Mouse (Mus musculus): ENCODE data around the gene Prex1. TPM values are rescaled to one million over a fixed set of nuclear protein-coding genes. Genes with fewer than 3 reads are reported as not detected.

Gene Prex1
- total and polyA plus RNA-seq, 3 experiments, result 3.8 to 21.6 (median 5.9) TPM

- ATAC-seq (ENCODE audit: extremely low read depth, insufficient number of reproducible peaks, low FRiP score, poor library complexity, severe bottlenecking) (no peak), DNase-seq (ENCODE audit: low spot score) (no peak)
- Histone ChIP-seq H3K4me1 (ENCODE audit: insufficient read depth, low read depth, low read length) (no peaks in the 10 kb centered on the region), H3K27me3 (ENCODE audit: insufficient read depth, low read length) (no peaks in the 10 kb centered on the region; the same call in 1 of the 2 replicates), H3K36me3 (replicated peaks) (no peaks in the 10 kb centered on the region), H3K9me3 (replicated peaks) (peaks cover 85% of the 10 kb centered on the region), H3K4me3 (ENCODE audit: low read depth, low read length) (no peak overlapping the region)
- no peak for TF ChIP-seq GATA1 (IDR thresholded peaks at IDR 0.05; ENCODE audit: borderline replicate concordance, low read length)
- no peak for TF ChIP-seq TAL1 (conservative IDR thresholded peaks at IDR 0.05; ENCODE audit: low read depth, low read length)
- no peak for TF ChIP-seq GATA2 (IDR thresholded peaks at IDR 0.05; ENCODE audit: borderline replicate concordance, low read depth, low read length)
- TF ChIP-seq CTCF (IDR thresholded peaks at IDR 0.05; ENCODE audit: low read depth, low read length), result no peak
- no peak for TF ChIP-seq POLR2AphosphoS5 (IDR thresholded peaks at IDR 0.05; ENCODE audit: insufficient replicate concordance, low read depth, low read length)
These were observed 164.6 kb downstream of the Prex1 start for GRCm38 (mm10) chr2:166549069-166549468.

- TF ChIP-seq TAL1 (conservative IDR thresholded peaks at IDR 0.05; ENCODE audit: low read depth, low read length) (no peak), GATA2 (IDR thresholded peaks at IDR 0.05; ENCODE audit: borderline replicate concordance, low read depth, low read length) (no peak)
- Histone ChIP-seq H3K36me3 (replicated peaks) (no peaks in the 10 kb centered on the region), H3K9me3 (replicated peaks) (peaks cover 89% of the 10 kb centered on the region), H3K27me3 (ENCODE audit: insufficient read depth, low read length) (no peaks in the 10 kb centered on the region; the same call in 1 of the 2 replicates), H3K4me3 (ENCODE audit: low read depth, low read length) (no peak overlapping the region), H3K4me1 (ENCODE audit: insufficient read depth, low read depth, low read length) (no peaks in the 10 kb centered on the region)
- no peak for DNase-seq (ENCODE audit: low spot score)
- ATAC-seq (ENCODE audit: extremely low read depth, insufficient number of reproducible peaks, low FRiP score, poor library complexity, severe bottlenecking), result no peak
These were observed 168.1 kb downstream of the Prex1 start for GRCm38 (mm10) chr2:166545580-166545979.

- no peak overlapping the region for H3K4me3 ChIP-seq (ENCODE audit: low read depth, low read length)
- H3K36me3 ChIP-seq (replicated peaks), result no peaks in the 10 kb centered on the region
- peaks cover 86% of the 10 kb centered on the region for H3K9me3 ChIP-seq (replicated peaks)
- no peak for ATAC-seq (ENCODE audit: extremely low read depth, insufficient number of reproducible peaks, low FRiP score, poor library complexity, severe bottlenecking)
- no peaks in the 10 kb centered on the region; the same call in 1 of the 2 replicates for H3K27me3 ChIP-seq (ENCODE audit: insufficient read depth, low read length)
- H3K4me1 ChIP-seq (ENCODE audit: insufficient read depth, low read depth, low read length), result no peaks in the 10 kb centered on the region
- no peak for TF ChIP-seq POLR2AphosphoS5 (IDR thresholded peaks at IDR 0.05; ENCODE audit: insufficient replicate concordance, low read depth, low read length)
- no peak for TF ChIP-seq CTCF (IDR thresholded peaks at IDR 0.05; ENCODE audit: low read depth, low read length)
- TF ChIP-seq TAL1 (conservative IDR thresholded peaks at IDR 0.05; ENCODE audit: low read depth, low read length), result no peak
- no peak for TF ChIP-seq GATA2 (IDR thresholded peaks at IDR 0.05; ENCODE audit: borderline replicate concordance, low read depth, low read length)
- TF ChIP-seq GATA1 (IDR thresholded peaks at IDR 0.05; ENCODE audit: borderline replicate concordance, low read length), result no peak
- no peak for DNase-seq (ENCODE audit: low spot score)
These were observed 168.9 kb downstream of the Prex1 start for GRCm38 (mm10) chr2:166544575-166545251.

GRCm38 (mm10) chr2:166541112-166541928 lies 172.3 kb downstream of the Prex1 start:
- Histone ChIP-seq H3K4me3 (ENCODE audit: low read depth, low read length) (no peak overlapping the region), H3K9me3 (replicated peaks) (peaks cover 85% of the 10 kb centered on the region), H3K4me1 (ENCODE audit: insufficient read depth, low read depth, low read length) (no peaks in the 10 kb centered on the region), H3K27me3 (ENCODE audit: insufficient read depth, low read length) (no peaks in the 10 kb centered on the region), H3K36me3 (replicated peaks) (no peaks in the 10 kb centered on the region)
- ATAC-seq (ENCODE audit: extremely low read depth, insufficient number of reproducible peaks, low FRiP score, poor library complexity, severe bottlenecking) (no peak), DNase-seq (ENCODE audit: low spot score) (no peak)
- TF ChIP-seq GATA1 (IDR thresholded peaks at IDR 0.05; ENCODE audit: borderline replicate concordance, low read length) (no peak), TAL1 (conservative IDR thresholded peaks at IDR 0.05; ENCODE audit: low read depth, low read length) (no peak), GATA2 (IDR thresholded peaks at IDR 0.05; ENCODE audit: borderline replicate concordance, low read depth, low read length) (no peak), POLR2AphosphoS5 (IDR thresholded peaks at IDR 0.05; ENCODE audit: insufficient replicate concordance, low read depth, low read length) (no peak), CTCF (IDR thresholded peaks at IDR 0.05; ENCODE audit: low read depth, low read length) (no peak)

- DNase-seq (ENCODE audit: low spot score) (no peak), ATAC-seq (ENCODE audit: extremely low read depth, insufficient number of reproducible peaks, low FRiP score, poor library complexity, severe bottlenecking) (no peak)
- Histone ChIP-seq H3K36me3 (replicated peaks) (no peaks in the 10 kb centered on the region), H3K27me3 (ENCODE audit: insufficient read depth, low read length) (no peaks in the 10 kb centered on the region), H3K9me3 (replicated peaks) (peaks cover 83% of the 10 kb centered on the region), H3K4me1 (ENCODE audit: insufficient read depth, low read depth, low read length) (no peaks in the 10 kb centered on the region), H3K4me3 (ENCODE audit: low read depth, low read length) (no peak overlapping the region)
- TF ChIP-seq CTCF (IDR thresholded peaks at IDR 0.05; ENCODE audit: low read depth, low read length) (no peak), TAL1 (conservative IDR thresholded peaks at IDR 0.05; ENCODE audit: low read depth, low read length) (no peak), GATA1 (IDR thresholded peaks at IDR 0.05; ENCODE audit: borderline replicate concordance, low read length) (no peak), GATA2 (IDR thresholded peaks at IDR 0.05; ENCODE audit: borderline replicate concordance, low read depth, low read length) (no peak), POLR2AphosphoS5 (IDR thresholded peaks at IDR 0.05; ENCODE audit: insufficient replicate concordance, low read depth, low read length) (no peak)
These were observed 173.4 kb downstream of the Prex1 start for GRCm38 (mm10) chr2:166540216-166540615.

- no peaks in the 10 kb centered on the region for H3K4me1 ChIP-seq (ENCODE audit: insufficient read depth, low read depth, low read length)
- H3K4me3 ChIP-seq (ENCODE audit: low read depth, low read length), result no peak overlapping the region
- no peaks in the 10 kb centered on the region for H3K36me3 ChIP-seq (replicated peaks)
- ATAC-seq (ENCODE audit: extremely low read depth, insufficient number of reproducible peaks, low FRiP score, poor library complexity, severe bottlenecking) (no peak), DNase-seq (ENCODE audit: low spot score) (no peak)
- H3K27me3 ChIP-seq (ENCODE audit: insufficient read depth, low read length), result no peaks in the 10 kb centered on the region
- H3K9me3 ChIP-seq (replicated peaks), result peaks cover 55% of the 10 kb centered on the region
- TF ChIP-seq TAL1 (conservative IDR thresholded peaks at IDR 0.05; ENCODE audit: low read depth, low read length), result no peak
- TF ChIP-seq POLR2AphosphoS5 (IDR thresholded peaks at IDR 0.05; ENCODE audit: insufficient replicate concordance, low read depth, low read length), result no peak
- TF ChIP-seq GATA2 (IDR thresholded peaks at IDR 0.05; ENCODE audit: borderline replicate concordance, low read depth, low read length), result no peak
- TF ChIP-seq GATA1 (IDR thresholded peaks at IDR 0.05; ENCODE audit: borderline replicate concordance, low read length), result no peak
- TF ChIP-seq CTCF (IDR thresholded peaks at IDR 0.05; ENCODE audit: low read depth, low read length), result no peak
These were observed 176.7 kb downstream of the Prex1 start for GRCm38 (mm10) chr2:166536896-166537295.
